Mouse (Mus musculus) spleen, postnatal 14 days (tissue): Measurements from ENCODE around the gene Cptp.

ENCODE experiments used
- DNase-seq, 2 experiments: peaks; one replicate each; pipeline ENCODE4 v3.0.0; 2021 to 2022; ENCODE audit warnings: low spot score in 2 of 2

Gene Cptp

GRCm38 (mm10) chr4:155888181-155888580 lies 18.9 kb upstream of the Cptp start:
- DNase-seq, result peak in 1 of 2 experiments; percentile 5

DNA sequence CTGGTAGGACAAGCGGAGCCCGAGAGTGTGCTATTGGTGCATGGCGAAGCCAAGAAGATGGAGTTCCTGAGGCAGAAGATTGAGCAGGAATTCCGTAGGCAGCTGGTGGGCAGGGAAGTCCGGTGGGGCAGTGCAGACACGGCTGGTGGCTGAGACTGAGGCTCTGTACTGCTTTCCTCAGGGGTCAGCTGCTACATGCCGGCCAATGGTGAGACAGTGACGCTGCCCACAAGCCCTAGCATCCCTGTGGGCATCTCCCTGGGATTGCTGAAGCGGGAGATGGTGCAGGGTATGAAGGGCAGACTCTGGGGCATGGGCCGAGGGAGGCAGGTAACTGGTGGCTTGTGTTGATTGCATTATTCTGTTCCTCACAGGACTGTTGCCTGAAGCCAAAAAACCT lies 18.4 kb upstream of the Cptp start:
- peak in 1 of 2 experiments; percentile 5 for DNase-seq

DNA sequence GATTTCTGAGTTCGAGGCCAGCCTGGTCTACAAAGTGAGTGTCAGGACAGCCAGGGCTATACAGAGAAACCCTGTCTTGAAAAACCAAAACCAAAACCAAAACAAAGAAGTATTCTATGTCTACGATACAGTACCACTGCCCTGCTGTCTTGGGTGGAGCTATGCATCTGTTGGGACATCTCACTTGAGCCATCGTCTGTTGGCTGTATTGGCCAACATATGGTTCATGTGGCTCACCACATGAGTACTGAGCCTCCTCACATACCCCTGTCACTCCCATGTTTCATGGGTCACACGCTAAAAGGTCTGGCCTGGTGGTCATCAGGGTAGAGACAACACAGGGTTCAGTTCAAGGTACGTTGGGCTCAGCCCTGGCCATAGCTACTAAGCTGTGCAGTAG lies 17.1 kb upstream of the Cptp start:
- no peak for DNase-seq

DNA sequence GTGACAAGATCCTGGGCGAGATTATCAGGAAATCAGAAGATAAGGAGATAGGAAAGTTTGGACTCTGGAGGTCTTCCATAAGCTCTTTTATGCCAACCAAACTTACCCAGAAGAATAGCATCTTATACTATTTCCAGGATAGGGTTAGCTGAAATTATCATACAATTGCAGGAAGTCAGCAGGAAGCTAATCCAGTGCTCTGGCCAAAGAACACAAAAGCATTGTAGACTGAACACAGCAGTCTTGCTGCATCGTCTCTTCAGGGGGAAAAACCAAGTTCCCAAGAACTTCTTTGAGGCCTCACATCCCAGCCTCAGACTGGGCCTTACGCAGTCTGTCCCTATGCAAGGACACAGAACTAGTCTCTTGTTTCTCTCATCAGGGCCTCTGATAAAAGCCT lies 14.3 kb upstream of the Cptp start:
- no peak for DNase-seq

GRCm38 (mm10) chr4:155871404-155871803 lies 2.2 kb upstream of the Cptp start:
- no peak for DNase-seq

DNA sequence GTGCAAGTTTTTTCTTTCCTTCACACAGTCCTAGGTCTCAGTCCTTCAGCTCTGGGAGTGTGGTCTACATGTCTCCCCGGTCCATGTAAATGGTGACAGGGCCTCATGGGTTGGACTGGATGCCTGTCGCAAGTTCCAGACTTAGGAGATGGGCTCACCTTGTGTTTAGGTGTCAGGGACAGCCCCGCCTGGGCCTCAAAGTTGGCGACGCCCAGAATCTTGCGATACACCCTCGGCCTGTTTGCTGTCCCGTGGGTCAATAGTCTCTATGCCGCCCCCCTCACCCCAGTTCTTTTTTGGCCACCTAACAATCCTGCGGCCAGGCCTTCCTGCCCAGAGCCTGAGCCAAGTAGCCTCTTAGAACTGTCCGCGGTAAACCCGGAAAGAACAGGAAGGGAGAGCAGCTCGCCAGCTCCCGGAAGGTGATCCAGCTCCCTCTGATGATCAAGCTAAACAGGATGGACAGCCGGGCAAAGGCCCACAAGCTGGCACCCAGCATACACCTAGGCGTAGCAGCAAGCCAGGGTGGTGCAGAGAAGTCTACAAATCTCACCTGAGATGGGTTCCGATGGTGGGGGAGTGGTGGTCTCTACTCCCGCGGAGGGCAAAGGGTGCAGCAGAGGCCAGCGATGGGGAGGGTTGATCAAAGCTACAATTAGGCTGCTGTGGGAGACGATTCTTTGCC lies 484 bp downstream of the Cptp start:
- no peak for DNase-seq

DNA sequence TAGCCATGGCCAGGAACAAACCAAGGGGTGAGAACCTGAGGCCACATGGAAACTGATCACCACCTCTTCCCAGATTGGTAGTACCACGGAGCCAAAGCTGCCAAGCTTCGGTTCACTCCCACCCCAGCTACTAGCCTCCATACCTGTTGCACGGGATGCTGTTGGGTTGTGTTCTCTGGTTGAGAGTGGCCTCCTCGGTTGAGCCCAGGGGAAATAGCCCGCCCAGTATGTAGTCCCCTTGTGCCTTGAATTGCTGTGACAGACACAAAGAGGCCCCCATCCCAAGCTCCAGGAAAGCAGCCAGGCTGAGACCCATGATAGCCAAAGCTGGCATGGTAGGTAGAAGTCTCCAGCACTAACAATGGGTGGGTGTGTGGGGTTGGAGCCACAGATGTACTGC lies 6.2 kb downstream of the Cptp start, which contains the start of gene Tas1r3:
Gene Tas1r3 (minus strand): TSS at position 362 of the 400 bp plus-strand sequence.
- DNase-seq, result no peak

GRCm38 (mm10) chr4:155861787-155862186 lies 7.5 kb downstream of the Cptp start:
- DNase-seq, result no peak

DNA sequence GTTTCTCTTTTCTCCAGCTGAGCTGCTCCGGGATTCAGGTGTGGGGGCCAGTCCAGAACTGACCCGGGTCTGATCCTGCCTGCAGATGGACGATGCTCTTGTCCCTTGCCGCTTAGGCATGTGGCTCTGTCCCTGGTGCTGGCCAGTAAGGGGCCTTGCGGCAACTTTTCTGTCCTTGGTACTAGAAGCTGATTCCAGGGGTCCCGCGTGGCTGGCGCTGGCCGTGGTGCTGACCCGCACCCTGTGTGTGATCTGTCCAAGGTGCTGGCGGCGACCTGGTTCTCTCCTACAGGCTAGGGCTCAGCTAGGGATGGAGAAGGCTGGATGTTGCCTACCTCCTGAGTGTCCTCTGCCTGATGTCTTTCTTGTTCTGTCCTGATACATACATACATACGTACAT lies 9.9 kb downstream of the Cptp start:
- DNase-seq, result no peak

GRCm38 (mm10) chr4:155856881-155857280 lies 12.4 kb downstream of the Cptp start:
- DNase-seq, result no peak

GRCm38 (mm10) chr4:155856071-155856470 lies 13.2 kb downstream of the Cptp start:
- DNase-seq, result no peak

DNA sequence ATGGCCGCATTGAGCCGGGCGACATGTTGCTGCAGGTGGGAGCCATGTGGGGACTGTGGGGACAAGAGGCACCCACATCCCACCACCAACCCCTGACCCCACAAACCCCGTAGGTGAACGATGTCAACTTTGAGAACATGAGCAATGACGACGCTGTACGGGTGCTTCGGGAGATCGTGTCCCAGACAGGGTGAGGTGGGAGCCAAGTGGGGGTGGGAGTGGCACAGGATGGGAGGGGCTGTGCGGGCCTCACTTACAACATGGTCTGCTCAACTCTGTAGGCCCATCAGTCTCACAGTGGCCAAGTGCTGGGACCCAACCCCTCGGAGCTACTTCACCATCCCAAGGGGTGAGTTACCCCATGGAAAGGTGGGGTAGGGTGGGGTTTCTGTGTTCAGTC lies 14.2 kb downstream of the Cptp start:
- DNase-seq, result no peak

DNA sequence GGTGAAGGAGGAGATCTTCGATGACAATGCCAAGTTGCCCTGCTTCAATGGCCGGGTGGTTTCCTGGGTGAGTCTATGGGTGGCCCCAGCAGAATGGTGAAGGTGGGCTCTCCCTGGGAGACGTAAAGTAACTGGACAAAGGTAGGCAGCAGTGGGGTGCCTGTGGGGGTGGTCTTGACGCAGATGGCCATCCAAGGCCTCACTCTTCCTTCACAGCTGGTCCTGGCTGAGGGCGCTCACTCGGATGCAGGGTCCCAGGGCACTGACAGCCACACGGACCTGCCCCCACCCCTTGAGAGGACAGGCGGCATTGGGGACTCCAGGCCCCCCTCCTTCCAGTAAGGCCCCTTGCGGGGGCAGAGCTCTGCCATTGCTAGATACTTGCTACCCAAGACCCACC lies 15.8 kb downstream of the Cptp start:
- DNase-seq, result no peak

DNA sequence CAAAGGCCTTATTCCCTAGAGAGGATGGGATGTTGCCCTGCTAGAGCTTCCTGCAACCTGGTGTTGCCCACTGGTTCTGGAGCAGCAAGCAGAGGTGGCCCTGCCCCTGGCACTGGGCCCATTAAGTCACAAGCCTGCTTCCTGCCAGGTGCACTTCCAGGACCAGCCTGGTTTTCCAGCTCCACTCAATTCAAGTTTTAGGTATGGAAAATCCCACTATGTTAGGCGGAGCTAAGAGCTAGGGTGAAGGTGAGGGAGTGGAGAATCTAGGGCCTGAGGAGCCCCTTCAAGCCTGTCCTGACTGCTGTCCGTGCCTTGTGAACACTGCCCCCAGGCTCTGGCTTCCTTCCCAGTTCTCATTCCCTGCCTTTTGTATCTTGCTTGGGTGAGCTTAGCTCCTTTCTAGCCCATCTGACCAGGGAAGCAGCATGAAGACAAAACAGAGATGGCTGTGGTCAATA lies 17.3 kb downstream of the Cptp start:
- DNase-seq, result no peak

DNA sequence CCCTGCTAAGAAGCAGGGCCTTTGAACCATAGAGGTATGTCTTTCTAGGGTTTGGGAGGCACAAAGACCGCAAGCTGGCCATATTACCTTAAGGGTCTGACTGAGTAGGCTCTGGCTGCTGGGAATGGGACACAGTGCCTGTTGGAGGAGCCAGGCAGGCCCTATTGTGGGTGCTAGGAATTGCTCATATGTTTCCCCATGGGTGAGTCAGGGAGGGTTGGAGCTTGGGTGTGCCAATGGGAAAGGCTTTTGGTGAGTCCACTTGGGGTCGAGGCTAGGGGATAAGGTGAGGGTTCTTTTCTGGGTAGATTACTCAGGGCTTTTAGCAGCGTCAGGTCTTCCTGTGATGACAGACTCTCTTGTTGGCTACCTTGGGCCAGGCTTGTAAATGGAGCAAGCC lies 17.9 kb downstream of the Cptp start:
- DNase-seq, result no peak

GRCm38 (mm10) chr4:155849792-155850451 lies 19.3 kb downstream of the Cptp start:
- no peak for DNase-seq

GRCm38 (mm10) chr4:155849391-155849790 lies 19.8 kb downstream of the Cptp start:
- no peak for DNase-seq

GRCm38 (mm10) chr4:155848434-155849095 lies 20.7 kb downstream of the Cptp start:
- DNase-seq, result no peak

GRCm38 (mm10) chr4:155847591-155848352 lies 21.5 kb downstream of the Cptp start:
- DNase-seq, result peak in 1 of 2 experiments; percentile 31

DNA sequence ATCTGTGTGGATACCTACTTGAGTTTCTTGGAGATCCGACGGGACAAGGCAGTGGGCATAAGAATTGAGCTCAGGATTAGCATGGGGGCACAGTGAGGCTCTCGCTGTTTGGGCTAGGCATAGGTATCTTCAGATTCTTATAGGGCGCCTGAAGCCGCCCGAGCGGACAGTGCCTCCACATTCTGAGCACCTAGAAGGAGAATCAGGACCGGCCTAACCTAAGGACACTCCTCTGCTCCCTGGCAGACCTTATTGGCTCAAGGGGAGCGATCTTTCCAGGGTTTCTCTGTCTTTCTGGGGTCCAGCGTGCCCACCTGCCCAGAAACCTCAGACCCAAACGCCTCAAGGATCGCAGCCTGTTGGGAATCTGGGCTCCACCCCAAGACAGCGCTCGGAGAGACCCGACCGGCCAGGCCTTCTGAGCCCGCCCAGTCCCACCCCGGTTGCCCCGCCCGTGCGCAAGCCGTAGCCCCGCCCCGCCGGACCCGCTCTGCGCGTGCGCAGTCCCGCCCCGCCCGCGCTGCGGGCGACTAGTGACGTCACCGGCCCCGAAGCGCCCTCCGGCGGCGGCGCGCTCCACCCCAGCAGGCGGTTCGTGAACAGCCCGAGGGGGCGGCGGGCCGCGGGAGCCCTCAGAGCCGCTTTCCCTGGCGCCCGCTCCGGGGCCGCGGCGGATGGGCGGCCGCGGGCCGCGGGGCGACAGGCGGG lies 22.2 kb downstream of the Cptp start, which contains the start of gene Dvl1:
Gene Dvl1 (plus strand): TSS at position 532 of the 708 bp plus-strand sequence.
- DNase-seq, result peak; percentile 97 to 98

GRCm38 (mm10) chr4:155843231-155843630 lies 26.0 kb downstream of the Cptp start:
- no peak for DNase-seq
